Mouse (Mus musculus) layer of hippocampus, adult 11-12 months (tissue): ENCODE results near the gene Slc24a2.

Experiments used
- DNase-seq: peaks from one replicate; pipeline ENCODE4 v3.0.0; 2022; ENCODE audit warnings: low spot score

Gene Slc24a2

DNA sequence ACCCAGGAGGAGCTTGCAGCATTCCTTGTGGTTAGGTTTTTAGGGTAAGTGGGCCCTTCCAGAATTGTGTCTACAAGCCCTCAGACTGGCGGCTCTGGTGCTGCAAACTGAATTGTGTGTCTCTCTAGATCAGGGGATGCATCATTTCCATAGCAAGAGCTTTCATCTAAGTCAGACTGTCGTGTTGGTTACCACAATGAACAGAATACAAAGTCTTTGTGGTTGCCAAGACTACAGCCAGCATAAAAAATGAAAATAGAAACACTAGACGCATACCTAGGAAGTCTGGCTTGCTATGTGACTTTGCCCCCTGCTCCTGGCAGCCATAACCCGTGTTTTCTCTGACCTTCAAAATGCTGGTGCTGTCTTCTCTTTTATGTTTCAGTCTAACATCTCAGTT lies 114.6 kb downstream of the Slc24a2 start:
- no peak for DNase-seq

DNA sequence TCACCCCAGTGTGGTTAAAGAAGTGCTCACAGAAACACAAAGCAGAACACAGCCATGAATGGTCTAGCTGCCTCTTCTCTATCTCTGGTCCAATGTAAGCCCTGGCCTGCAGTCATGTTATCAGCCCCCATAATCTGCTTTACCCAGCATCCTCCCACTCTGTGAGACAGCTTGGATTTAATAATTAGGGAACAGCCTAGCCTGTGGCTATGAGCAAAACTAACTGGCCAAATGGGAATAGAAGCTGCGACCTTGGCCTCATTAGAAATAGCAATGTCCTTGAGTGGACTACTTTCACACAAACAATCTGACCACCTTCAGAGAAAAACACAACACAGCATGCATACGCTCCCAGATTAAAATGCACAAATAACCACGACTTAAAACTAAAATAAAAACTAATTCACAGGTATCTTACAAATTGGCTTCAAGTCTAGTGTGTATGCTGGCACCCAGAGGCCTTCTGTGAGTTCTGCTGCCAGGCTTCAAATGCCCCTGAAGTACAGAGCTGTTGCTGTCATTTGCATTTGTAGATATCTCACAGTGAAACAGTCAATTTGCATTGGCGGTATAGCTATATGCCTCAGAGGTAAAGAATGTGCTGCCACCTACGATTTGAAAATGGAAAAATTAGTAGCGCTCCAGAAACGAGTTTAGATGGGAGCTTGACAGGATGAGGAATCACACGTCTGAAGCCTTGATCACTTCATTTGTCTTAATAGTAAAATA lies 120.8 kb downstream of the Slc24a2 start:
- no peak for DNase-seq

DNA sequence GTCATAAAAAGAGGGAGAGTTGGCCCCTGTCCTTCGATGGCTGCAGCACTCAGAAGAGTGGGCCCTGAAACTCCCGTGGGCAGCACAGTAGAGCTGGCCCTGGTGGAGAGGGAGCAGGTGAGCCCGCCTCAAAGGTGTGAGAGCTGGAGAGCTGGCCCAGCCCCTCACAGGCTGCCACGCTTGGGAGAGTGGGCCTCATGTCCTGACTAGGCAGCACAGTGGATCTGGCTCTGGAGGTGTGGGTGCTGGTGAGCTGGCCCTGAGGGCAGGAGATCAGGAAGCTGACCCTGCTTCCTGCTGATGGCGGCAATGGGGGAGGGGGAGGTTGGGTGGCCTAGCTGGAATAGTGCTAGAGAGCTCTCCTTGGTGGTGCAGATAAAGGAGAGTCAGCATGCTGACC lies 129.3 kb downstream of the Slc24a2 start:
- DNase-seq, result no peak

DNA sequence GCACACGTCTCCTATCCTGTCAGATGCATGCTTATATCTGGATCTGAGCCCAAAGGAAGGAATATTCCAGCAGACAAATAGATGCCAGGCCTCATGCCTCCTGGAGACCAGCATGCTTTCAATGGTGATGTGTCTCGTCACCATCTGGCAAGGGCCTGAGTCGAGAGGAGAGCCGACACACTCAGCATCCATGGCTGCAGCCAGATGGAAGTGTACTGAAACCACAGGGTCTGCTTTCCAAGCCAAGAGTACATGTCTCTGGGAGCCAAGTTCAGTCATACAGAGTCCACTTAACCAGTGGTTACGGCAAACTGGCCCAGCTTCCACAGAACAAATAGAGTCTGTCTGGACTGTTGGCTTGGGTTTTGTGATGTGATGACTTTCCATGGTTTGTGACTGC lies 134.1 kb downstream of the Slc24a2 start:
- peak; percentile 73 for DNase-seq

DNA sequence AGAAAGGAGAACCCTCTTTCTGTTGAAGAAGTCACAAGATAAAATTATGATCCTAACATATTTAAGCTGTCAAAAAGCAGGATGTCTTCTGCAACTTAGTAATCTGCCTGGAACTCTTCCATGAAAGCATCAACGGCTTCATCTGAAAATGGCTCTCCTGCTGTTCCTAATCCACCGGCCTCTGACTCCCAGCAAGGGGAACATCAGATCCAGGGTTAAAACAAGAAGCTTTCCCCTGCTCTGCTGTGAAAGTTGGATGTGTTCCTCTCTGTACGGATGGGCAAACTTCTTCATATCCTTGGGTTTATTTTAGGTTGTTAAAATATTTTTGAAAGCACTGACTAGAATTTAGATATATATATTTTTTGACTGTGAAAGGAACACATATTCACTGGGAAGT lies 136.7 kb downstream of the Slc24a2 start:
- DNase-seq, result no peak

DNA sequence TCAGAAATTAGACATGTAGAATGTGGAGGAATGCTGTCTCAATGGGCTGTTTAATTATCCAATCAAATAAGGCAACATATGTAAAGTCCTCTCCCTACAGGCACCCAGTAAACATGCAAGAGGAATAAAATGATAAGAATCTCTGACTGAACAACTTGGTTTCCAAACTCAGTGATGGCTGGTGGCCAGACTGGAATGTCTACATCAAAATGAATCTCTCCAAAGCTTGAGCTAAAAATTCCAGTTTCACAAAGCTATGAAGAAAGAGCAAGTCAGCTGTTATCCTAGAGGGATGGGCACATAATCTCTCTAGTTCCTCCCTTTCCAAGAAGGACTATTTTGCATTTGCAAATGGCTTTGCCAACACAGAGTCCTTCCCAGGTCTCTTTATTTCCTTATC lies 139.4 kb downstream of the Slc24a2 start:
- DNase-seq, result no peak

DNA sequence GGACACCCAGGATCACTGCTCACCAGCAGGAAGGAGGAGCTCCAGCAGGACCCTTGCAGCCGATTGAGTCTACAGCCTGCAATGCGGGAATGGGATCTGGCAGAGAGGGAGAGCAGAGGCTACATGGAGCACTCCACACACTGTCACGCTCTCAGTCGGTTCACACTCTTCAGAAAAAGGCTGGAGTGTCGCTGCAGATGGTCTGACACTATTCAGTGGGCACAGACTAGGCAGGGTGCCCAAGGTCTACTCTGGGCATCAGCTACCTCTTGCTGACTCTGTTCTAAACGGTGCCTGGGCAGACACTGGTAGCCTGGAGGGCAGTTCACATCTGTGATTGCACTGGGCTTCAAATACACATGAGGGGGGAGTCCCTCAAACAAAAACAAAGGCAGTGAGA lies 141.6 kb downstream of the Slc24a2 start:
- DNase-seq, result no peak

DNA sequence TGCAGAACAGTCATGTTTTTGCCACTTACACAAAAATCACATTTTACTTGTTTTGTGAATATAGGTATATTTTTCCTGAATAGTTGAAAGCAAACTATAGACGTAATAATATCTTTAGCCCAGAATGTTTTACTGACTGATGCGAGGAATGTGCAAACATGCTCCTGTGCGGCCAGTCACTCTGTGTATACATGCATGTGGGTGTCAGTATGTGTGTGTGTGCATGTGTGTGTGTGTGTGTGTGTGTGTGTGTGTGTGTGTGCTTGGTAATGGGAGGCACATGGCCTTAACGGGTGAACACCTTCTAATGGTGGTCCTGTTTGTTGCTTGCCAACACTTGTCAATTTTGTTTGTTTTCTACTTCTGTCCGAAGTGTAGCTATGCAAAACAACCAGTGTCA lies 142.7 kb downstream of the Slc24a2 start:
- DNase-seq, result no peak

DNA sequence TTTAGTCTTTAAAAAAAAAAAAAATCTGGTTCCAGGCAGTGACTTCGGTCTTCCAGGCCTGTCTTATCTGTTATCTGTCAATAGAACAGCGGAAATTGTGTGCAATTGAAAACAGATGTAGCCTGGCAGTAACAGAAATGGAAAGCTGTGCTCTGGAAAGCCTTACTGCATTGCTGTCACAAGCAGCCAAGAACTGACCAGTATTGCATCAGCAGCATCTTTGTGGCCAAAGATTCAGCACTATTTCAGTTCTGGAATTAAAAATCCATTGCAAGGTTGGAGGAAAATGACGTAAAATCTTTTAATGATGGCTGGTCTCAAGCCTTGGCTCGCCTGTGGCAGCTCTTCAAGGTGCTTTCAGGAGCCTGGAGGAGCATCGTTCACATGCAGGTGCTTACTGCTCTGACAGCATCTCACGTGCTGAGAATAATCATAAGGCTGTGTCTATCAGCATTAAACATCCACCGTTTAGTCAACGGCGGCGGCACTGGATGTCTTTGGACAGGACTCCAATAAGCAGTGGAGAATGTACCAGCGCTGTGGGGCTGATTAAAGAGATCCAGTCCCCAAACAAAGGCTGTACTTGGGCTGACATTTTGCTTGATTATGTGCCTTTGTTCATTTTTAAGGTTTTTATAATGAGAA lies 143.2 kb downstream of the Slc24a2 start:
- DNase-seq, result no peak

DNA sequence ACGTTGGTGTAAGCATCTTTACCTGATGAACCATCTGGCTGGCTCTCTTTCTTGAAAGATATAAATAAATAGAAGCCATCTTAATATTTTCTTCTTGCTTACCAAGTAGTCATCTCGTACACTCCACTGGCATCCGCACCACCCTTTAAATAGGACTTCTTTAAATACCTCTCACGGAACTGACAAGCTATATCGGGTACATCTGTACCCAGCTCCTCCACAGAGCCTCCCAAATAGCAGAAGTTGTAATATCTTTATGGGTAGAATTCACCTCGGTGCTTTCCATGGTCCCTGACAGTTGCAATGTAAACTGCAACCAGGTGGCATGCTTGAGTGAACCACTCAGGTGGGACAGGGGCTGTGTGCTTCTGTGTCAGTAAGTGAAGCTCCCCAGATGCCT lies 149.0 kb downstream of the Slc24a2 start:
- no peak for DNase-seq

DNA sequence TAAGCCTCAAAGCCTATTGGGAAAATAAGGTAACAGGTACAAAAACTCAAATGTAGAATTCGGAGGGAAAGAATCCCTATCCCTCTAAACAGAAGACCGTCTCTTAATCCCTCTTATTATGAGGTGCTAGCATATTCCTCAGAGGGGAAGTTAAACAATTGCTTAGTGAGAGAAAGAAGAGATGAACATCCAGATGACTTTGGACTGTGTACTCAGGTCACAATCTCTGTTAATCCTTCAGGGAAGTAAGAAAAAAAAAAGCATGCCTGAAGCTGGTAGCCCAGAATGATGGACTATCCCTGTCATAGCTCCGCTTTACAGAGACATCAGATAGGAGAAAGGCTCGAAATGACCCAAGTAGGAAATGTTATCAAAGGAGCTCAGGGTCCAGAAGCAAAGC lies 151.0 kb downstream of the Slc24a2 start:
- no peak for DNase-seq

DNA sequence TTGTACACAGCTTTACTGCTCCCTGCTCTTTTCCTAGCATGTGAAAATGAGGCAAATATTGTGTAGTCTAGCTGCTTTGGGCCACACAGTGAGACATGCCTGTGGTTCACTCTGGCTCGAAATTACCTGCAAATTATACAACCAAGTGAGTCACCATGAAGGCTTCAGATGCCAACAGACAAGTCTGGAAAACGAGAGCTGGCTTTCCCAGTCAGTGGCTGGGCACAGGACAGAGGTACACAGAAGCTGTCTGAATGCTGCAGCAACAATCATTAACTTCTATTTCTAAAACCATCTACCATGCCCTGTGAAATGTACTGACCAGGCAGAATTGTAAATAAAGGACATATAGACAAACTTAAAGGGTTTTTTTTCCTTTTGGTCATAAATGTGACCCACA lies 151.6 kb downstream of the Slc24a2 start:
- DNase-seq, result no peak

DNA sequence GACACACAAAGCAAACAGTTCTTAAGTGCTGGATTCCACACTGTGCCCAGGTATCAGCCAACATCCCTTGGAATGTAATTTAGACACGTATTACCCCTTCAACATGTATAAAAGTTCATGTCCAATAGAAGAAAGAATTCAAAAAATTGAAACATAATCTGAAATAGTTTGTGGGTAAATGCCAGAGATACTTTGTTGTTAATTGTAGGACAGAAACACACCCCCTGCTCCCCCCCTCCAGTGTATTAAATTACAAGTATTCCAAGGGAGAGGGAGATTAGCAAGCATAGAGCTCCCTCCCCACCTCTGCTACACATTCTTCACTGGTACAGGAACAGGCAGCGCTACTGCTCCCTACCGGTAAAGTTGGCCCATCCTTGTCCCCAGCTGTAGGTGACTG lies 154.5 kb downstream of the Slc24a2 start:
- no peak for DNase-seq

DNA sequence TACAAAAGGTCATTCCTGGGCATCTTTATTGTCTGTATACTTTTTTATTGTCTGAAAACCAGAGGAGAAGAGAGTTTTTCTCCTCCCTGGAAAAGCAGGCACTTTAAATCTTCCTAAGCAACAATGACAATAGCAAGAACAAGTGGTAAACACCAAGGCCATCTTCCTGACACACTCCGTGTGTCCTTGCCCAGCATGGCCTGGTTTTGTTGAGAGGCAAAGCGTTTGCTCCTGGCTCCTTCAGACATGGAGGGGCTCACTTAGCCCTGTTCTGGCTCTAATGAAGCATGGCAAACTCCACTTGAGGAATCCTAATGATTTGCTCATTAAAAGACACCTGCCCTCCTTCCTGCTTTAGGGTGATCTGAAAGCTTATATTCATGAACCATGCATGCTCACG lies 162.2 kb downstream of the Slc24a2 start:
- DNase-seq, result no peak

DNA sequence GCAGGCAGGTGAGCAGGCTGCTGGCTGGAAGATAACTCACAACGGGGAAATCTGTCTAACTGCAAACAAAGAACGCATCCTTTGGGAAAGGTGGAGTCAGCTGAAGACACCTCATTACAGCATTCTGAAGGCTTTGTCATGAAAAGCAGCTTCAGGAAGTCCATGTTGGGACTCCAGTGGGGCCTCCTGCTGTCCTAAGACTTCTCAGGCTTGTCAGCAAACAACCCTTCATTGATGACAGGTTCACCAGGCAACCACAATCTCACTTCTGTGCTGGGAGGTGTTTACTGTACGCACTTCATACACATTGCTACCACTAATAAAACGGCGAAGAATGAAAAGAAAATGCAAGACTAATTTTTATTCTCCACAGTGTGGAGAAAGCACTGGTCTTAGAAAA lies 165.1 kb downstream of the Slc24a2 start:
- DNase-seq, result no peak

DNA sequence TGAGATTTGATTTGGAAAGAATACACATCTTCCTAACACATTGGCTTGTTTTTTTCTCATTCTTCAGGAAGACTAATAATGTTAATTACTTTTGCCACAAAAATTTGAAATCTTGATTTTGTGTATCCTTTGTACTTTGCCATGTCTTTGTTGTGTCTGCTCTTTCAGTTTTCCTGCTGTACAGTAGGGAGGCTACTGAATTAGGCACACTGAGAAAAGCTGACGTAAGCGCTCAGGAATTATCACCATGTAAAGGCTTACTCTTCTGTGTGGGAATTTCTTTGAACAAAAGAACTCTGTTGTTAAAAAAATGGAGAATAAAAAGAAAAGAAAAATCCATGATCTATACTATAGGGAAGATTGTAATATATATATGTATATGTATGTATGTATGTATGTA lies 165.7 kb downstream of the Slc24a2 start:
- no peak for DNase-seq

DNA sequence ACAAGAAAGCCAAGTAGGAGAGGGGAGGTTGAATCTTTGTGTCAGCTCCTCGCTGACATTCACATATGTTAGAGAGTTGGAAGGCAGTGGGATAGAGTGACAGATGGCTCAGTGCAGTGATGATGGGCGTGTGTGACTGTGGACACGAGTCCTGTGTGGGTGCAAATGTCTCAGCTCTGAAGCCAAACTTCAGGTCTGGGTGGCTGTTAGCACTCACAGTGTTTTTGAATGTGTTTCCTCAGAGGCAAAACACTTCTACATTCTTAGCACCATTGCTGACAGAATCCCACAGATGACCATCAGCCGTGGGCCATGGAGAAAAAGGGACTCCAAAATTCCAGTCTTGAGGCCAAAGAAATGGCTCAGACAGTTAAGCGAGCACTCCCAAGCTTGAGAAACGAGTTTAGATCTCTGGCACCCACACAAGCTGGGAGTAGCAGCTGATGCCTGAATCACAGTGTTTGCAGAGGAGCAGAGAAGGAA lies 167.5 kb downstream of the Slc24a2 start:
- DNase-seq, result peak; percentile 32

DNA sequence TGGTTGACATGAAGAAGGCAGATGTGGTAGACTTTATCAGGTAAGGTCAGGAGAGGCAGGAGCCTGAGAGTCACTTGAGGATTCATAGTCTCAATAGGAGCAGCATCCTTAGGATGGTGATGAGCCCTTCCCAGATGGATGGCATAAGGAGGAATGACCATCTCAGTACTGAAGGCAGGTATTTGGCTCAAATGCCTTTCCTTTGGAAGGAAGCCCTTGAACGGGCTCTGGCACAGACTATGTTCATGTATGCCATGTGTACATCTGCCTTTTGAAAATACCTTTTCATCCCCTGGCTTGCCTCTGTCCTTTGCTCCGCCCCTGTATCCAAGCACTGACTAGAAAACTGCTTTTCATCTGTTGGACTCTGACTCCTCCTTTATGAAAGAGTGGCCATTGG lies 168.6 kb downstream of the Slc24a2 start:
- no peak for DNase-seq

DNA sequence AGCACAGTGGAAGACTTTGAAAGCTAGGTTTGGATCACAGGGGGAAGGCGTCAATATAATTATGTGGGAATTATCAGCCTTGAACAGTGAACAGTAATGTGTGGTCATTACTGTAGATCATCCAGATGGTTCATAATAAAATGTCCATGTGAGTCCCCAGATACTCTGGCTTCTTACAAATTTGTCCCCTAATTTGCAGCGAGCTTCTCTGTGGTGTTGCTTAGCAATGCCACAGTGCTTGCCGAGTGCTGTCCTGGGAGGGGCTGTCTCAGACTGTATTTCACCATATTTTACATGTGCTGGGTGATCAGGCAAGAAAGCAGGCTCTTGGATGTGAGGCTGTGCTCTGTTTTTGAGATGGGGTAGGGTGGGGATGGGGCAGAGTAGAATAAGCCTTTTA lies 172.7 kb downstream of the Slc24a2 start:
- no peak for DNase-seq

DNA sequence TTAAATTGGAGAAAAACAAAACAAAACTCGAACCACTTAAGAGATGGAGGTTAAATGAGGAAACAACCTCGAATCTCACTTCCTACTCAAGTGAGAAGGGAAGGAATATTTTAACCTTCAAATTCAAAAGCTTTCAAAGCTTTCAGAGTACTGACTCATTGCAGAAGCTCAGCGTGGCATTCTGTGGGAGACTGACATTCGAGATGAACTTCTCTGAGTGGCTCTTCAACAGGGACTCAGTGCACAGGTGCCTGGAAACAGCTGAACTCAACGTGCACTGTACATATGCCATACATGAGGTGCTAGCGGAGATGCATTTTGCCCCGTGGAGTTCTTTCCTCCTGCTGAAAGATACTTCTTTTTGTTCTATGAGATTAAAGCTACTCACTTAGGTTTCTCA lies 174.5 kb downstream of the Slc24a2 start:
- DNase-seq, result no peak

DNA sequence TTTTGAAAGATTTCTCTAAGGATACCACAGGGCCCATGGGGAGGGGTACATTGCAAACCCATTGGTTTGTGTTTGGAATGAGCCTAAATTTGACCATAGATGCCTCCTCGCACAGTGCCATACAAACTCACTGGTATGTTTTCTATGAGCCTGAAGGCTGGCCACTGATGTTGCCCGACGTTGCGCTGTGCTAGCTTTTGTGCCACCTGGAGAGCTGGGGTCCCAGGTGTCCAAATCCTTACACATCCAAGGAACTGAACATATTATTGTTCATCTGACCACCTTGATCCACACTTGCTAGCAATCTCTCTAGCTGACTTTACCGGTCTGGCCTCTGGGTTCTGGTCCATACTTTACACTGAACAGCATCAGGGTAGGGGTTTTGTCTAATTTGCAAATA lies 177.4 kb downstream of the Slc24a2 start:
- DNase-seq, result no peak

DNA sequence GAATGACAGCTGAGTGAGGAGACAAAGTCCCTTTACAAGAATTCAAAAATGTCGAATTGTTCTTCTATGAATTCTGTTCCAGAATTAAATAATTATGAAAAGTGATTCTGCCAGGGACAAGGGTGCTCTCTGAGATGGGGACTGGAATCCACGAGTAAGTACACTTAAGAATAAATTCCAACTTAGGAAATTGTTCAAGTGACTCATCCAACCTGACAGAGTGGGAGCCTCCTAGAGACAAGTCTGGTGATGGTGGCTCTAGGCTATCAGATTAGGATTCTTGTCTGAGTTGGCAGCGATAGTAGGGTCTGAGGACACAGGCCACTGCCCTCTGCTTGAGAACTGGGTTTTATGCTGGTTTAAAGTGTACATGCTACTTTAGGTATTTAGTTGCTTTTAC lies 181.2 kb downstream of the Slc24a2 start:
- DNase-seq, result no peak

DNA sequence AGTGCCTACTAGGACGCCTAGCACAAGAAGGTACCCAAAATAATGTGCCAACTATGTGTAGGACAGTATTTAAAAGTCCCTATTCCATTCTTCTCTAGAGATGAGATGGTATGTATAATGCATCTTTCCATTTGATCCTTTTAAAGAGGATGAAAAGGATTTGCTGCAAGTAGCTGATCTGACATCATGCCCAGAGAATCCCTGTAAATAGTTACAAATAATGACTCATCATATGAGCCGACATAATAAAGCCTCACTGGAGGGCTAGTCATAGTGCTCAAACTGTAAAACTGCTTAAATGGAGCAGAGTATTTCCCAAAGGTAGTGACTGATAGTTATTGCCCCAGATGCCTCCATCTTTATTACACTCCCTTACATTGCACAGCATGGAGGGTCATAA lies 183.1 kb downstream of the Slc24a2 start:
- DNase-seq, result no peak

DNA sequence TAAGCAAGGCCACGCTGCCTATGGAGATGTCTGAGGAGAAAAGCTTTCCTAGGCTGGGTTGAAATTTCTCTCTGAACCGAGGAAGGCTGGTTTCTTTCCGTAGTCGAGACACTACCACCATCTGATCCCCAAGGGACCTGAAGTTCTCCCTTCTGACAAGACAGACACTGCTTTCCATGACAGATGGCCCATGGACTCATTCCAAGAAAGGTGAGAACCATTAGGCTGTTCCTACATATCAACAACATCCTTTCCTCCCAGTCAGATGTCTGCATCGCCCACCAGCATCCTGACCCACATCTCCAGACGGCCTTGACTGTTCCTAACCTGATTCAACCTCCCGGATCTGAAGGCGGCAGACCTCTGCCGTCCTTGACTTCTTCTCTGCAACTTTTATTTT lies 187.0 kb downstream of the Slc24a2 start:
- peak; percentile 32 for DNase-seq
